Mouse (Mus musculus): ENCODE data around the gene Abat.

Gene Abat

GRCm38 (mm10) chr16:8513236-8513906 lies at the start of gene Abat:
Abat (plus strand) TSS chr16:8513429.
- peak; percentile 43 to 47 for DNase-seq (ENCODE audit: low spot score in 2 of 2)

- no peak for DNase-seq (ENCODE audit: low spot score in 2 of 2)
Measured at GRCm38 (mm10) chr16:8470132-8470531, 43.1 kb upstream of the Abat start.

GRCm38 (mm10) chr16:8470603-8471481 lies 42.4 kb upstream of the Abat start, which contains the start of gene Mettl22:
Mettl22 (plus strand) TSS chr16:8470788.
- peak; percentile 89 to 91 for DNase-seq (ENCODE audit: low spot score in 2 of 2)

- no peak for DNase-seq (ENCODE audit: low spot score in 2 of 2)
Measured at GRCm38 (mm10) chr16:8487396-8488005, 25.7 kb upstream of the Abat start.

GRCm38 (mm10) chr16:8489340-8489739 lies 23.9 kb upstream of the Abat start:
- DNase-seq (ENCODE audit: low spot score in 2 of 2), result no peak

- DNase-seq (ENCODE audit: low spot score in 2 of 2), result no peak
Measured at GRCm38 (mm10) chr16:8491743-8492490, 21.3 kb upstream of the Abat start.

- DNase-seq (ENCODE audit: low spot score in 2 of 2), result peak; percentile 24 to 52
Measured at GRCm38 (mm10) chr16:8494268-8494667, 19.0 kb upstream of the Abat start.

- DNase-seq (ENCODE audit: low spot score in 2 of 2), result no peak
Measured at GRCm38 (mm10) chr16:8496967-8497366, 16.3 kb upstream of the Abat start.

- no peak for DNase-seq (ENCODE audit: low spot score in 2 of 2)
Measured at GRCm38 (mm10) chr16:8504271-8504670, 9.0 kb upstream of the Abat start.

- no peak for DNase-seq (ENCODE audit: low spot score in 2 of 2)
Measured at GRCm38 (mm10) chr16:8509894-8510293, 3.3 kb upstream of the Abat start.

- DNase-seq (ENCODE audit: low spot score in 2 of 2), result no peak
Measured at GRCm38 (mm10) chr16:8512830-8513229, 399 bp upstream of the Abat start.

- no peak for DNase-seq (ENCODE audit: low spot score in 2 of 2)
Measured at GRCm38 (mm10) chr16:8514180-8514579, 951 bp downstream of the Abat start.

GRCm38 (mm10) chr16:8520525-8520924 lies 7.3 kb downstream of the Abat start:
- DNase-seq (ENCODE audit: low spot score in 2 of 2), result no peak

- no peak for DNase-seq (ENCODE audit: low spot score in 2 of 2)
Measured at GRCm38 (mm10) chr16:8521322-8521721, 8.1 kb downstream of the Abat start.

GRCm38 (mm10) chr16:8523480-8524144 lies 10.4 kb downstream of the Abat start:
- no peak for DNase-seq (ENCODE audit: low spot score in 2 of 2)

GRCm38 (mm10) chr16:8524163-8524847 lies 11.1 kb downstream of the Abat start:
- DNase-seq (ENCODE audit: low spot score in 2 of 2), result no peak

GRCm38 (mm10) chr16:8525293-8525692 lies 12.1 kb downstream of the Abat start:
- no peak for DNase-seq (ENCODE audit: low spot score in 2 of 2)

- no peak for DNase-seq (ENCODE audit: low spot score in 2 of 2)
Measured at GRCm38 (mm10) chr16:8525877-8526276, 12.6 kb downstream of the Abat start.

- no peak for DNase-seq (ENCODE audit: low spot score in 2 of 2)
Measured at GRCm38 (mm10) chr16:8529389-8529788, 16.2 kb downstream of the Abat start.

GRCm38 (mm10) chr16:8530018-8530417 lies 16.8 kb downstream of the Abat start:
- DNase-seq (ENCODE audit: low spot score in 2 of 2), result no peak

- no peak for DNase-seq (ENCODE audit: low spot score in 2 of 2)
Measured at GRCm38 (mm10) chr16:8532461-8532860, 19.2 kb downstream of the Abat start.
